Mouse (Mus musculus) E14TG2a.4 (cell line): Measurements from ENCODE around the gene Fgd6.

Experiments used
- CTCF ChIP-seq: conservative IDR thresholded peaks from 2 replicates; pipeline ENCODE4 v1.5.1; 2014; ENCODE audit warnings: low read length
- NANOG ChIP-seq: IDR thresholded peaks from 2 replicates; pipeline ENCODE4 v1.6.1; 2014; ENCODE audit warnings: borderline replicate concordance, low read length, mixed read lengths

- TF ChIP-seq CTCF (no peak), NANOG (no peak)
Measured at GRCm38 (mm10) chr10:94082040-94082734, 46.4 kb downstream of the Fgd6 start.
